Mouse (Mus musculus): Measurements from ENCODE around the gene Unc5cl.

The Unc5cl gene

GRCm38 (mm10) chr17:48432158-48432980, 22.3 kb upstream of the Unc5cl start, which contains the start of gene Apobec2:
Apobec2 (minus strand) TSS chr17:48432930.
- no peak for DNase-seq (ENCODE audit: extremely low spot score, low spot score)

DNA sequence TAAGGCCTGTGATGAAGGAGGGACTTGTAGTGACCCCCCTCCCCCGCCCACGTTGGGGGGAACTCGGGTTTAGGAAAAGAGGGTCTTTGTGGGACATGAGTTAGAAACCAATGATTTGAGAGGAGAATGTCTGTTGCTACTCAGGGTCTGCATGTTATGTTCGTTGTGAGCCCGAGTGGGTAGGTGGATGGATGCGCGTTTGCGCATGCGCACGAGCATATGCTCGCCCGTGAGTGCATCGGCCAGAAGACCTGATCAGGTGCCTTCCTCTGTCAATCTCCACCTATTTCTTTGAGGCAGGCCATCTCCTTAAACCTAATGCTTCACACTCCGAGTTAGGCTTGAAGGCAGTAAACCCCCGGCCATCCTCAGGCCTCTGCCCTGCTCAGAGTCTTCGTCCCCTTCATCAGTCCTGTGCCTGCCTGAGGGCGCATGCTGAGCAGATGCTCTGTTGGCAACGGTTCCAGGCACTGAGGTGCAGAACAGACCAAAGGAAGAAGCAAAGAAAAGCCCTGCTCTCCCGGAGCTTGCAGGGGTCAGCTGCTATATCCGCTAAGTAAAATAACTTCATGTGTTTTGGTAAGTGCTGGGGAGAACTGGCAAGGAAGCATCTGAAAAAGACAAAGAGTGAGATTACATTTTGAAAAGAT, 21.6 kb upstream of the Unc5cl start:
- no peak for DNase-seq (ENCODE audit: extremely low spot score, low spot score)

GRCm38 (mm10) chr17:48433689-48434330, 20.9 kb upstream of the Unc5cl start:
- no peak for DNase-seq (ENCODE audit: extremely low spot score, low spot score)

GRCm38 (mm10) chr17:48434479-48434878, 20.2 kb upstream of the Unc5cl start:
- DNase-seq (ENCODE audit: extremely low spot score, low spot score), result no peak

DNA sequence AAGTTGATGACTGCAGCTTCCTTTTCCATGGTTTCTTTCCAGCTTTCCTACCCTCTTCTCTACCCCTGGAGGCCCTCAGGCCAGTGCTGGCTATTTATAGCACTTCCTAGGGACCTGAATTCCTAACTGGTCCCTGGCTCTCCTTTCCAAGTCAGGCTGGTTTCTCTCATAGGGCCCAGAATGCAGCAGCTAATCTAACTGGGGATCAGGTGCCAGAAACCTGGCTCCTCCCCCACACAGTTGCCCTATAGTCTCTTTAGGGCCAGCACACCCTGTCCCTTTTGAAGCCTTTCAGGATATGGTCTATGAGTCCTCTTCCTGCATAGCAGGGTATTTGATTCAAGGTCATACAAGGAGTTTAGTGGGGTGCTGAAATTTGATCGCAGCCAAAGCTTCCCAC, 18.2 kb upstream of the Unc5cl start:
- no peak for DNase-seq (ENCODE audit: extremely low spot score, low spot score)

DNA sequence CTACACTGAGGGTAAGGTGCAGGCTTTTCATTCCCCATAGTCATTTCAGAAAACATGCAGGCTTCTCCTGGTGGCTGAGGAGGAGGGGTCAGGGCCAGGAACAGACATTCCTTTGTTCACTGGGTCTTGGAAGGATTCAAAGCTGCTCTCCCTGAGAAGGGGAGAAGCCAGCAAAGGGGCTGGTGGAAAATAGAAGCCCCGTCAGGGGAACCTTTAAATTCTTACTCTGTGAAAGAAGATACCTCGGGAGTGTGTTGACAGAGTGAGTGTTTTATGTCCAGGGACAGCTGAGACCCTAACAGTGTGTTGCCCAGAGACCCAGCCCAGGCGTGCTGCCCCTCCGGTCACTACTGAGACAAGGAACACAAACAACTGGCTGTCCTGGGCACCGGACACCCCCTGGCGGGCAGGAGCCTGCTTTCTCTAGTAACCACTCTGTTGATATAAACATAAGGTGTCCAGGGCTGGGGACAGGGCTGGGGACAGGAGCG, 17.2 kb upstream of the Unc5cl start:
- DNase-seq (ENCODE audit: extremely low spot score, low spot score), result peak; percentile 51

DNA sequence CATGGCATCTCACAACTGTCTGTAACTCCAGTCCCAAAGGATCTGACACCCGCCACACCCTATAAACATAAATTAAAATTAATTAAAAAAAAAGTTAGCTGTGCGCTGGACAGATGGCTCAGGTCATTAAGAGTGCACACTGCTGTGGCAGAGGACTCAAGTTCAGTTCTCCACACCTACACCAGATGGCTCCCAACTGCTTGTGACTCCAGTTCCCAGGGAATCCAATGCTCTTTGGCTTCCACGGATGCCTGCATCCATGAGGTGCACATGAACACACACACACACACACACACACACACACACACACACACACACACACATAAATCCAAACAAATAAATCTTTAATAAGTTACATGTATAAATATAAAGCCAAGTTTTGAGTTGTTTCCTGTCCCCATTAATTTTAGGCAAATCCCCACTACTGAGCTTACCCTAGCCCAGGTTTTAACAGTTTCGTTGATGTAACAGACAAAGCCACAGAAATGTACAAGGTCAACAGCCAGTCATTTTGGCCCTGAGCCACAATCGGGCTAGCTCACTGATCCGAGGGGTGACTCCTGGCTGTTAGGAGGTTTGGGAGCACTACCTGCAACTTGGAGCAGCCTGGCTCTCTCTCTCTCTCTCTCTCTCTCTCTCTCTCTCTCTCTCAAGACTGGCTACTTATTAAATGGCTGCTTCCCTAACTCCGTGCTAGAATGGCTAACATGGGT, 11.8 kb upstream of the Unc5cl start:
- DNase-seq (ENCODE audit: extremely low spot score, low spot score), result no peak

- DNase-seq (ENCODE audit: extremely low spot score, low spot score), result no peak
These were observed 11.1 kb upstream of the Unc5cl start for GRCm38 (mm10) chr17:48443542-48444145.

GRCm38 (mm10) chr17:48447675-48448074, 7.0 kb upstream of the Unc5cl start:
- DNase-seq (ENCODE audit: extremely low spot score, low spot score), result no peak

GRCm38 (mm10) chr17:48450666-48451352, 3.9 kb upstream of the Unc5cl start:
- DNase-seq (ENCODE audit: extremely low spot score, low spot score), result no peak

DNA sequence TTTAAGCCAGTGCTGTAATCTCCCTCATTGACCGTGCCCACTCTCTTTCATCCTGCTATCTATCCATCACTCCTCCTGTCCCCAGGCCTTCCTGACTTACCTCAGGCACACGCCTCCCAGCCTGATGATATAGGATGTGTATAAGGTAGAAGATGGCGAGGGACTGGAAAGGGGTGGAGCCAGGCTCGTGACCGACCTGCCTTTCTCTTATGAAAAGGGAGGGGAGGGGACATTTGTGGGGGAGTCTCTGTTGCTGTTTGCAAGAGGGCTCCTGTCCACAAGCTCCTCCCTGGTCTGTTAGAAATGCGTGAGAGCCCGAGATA, 3.4 kb upstream of the Unc5cl start, which contains the start of gene Tspo2:
Tspo2 (minus strand) TSS at position 170 of the 323 bp plus-strand sequence.
- DNase-seq (ENCODE audit: extremely low spot score, low spot score), result no peak

GRCm38 (mm10) chr17:48451753-48452444, 2.8 kb upstream of the Unc5cl start:
- DNase-seq (ENCODE audit: extremely low spot score, low spot score), result no peak

- DNase-seq (ENCODE audit: extremely low spot score, low spot score), result no peak
These were observed 1.2 kb upstream of the Unc5cl start for GRCm38 (mm10) chr17:48453489-48453888.

DNA sequence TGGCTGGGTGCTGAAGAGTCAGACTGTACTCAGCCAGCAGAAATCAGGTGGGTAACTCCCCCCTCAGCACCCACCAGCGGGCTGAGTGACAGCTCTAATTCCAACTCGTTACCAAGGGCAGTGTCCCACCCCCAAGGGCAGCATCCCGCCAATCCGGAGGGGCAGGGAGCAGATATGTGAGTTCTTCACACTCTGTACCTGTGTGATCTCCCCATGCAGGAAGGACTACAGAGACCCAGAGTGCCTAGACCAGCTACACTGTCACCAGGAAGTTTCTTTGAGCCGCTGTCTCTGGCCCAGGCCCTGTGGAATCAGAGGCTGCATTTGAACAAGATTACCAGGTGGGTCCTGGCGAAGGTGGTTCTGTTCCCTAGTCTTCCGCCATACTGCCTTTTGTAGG, 511 bp upstream of the Unc5cl start:
- DNase-seq (ENCODE audit: extremely low spot score, low spot score), result no peak

DNA sequence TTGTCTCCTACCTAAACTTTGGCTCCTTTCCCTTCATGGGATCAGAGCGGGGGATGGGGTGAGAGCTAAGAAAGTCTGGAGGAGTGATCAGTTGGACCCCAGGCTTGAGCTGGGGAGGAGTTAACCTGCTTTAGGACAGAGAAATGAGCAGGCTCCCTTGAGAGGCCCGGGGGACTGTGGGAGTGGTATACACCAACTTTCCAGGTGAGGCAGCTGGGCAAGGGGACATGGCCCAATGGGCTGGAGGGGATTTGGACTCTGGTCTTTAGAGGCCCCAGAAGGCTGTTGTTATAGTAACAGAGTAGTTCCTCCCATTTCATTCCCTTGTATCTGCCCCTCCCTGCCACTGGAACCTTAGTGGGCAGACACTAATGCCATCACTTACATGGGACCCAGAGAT, 1.3 kb downstream of the Unc5cl start:
- no peak for DNase-seq (ENCODE audit: extremely low spot score, low spot score)

- no peak for DNase-seq (ENCODE audit: extremely low spot score, low spot score)
These were observed 3.4 kb downstream of the Unc5cl start for GRCm38 (mm10) chr17:48457971-48458653.

- no peak for DNase-seq (ENCODE audit: extremely low spot score, low spot score)
These were observed 7.4 kb downstream of the Unc5cl start for GRCm38 (mm10) chr17:48462096-48462495.

GRCm38 (mm10) chr17:48463391-48463790, 8.7 kb downstream of the Unc5cl start:
- no peak for DNase-seq (ENCODE audit: extremely low spot score, low spot score)

DNA sequence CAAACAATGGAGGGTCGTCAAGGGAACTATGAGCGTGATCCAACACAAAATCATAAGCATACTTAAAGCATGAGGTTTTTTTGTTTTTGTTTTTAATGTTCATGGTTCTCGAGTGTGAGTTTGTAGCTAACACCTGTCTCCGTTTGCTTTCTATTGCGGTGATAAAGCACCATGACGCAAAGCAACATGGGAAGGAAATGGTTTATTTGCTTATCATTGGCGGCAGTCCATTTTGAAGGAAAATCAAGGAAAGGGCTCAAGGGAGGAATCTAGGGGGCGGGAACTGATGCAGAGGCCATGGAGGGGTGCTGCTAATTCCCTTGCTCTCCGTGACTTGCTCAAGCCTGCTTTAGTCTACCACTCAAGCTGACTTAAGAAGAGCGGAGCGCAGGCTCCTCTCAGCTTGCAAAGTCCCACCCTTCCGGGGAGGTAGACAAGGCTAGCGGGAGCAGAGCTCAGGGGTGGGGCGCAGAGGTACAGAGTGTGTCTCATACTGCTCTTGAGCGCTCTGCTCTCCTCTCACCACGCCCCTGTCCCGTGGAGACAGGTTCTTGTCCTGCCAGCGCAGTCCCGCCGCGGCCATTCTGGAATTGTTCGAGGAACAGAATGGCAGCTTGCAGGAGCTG, 12.2 kb downstream of the Unc5cl start:
- no peak for DNase-seq (ENCODE audit: extremely low spot score, low spot score)

All from neural tube, embryonic 10.5 days (tissue).